Mouse (Mus musculus) lung, adult 2 months (tissue): ENCODE results near the gene Osgin1.

Experiments used
- CTCF ChIP-seq: fragments of 200-500 bp; IDR thresholded peaks from 2 replicates; pipeline ENCODE4 v1.5.1; 2011; ENCODE audit warnings: mild to moderate bottlenecking, low read length, control low read depth; ENCODE audit not compliant: insufficient read depth
- POLR2A ChIP-seq: fragments of 200-500 bp; IDR thresholded peaks from 2 replicates; pipeline ENCODE4 v1.6.1; 2011; ENCODE audit warnings: low read depth, mild to moderate bottlenecking, control low read depth, low read length, borderline replicate concordance; ENCODE audit errors: extremely low read depth

- TF ChIP-seq CTCF: no peak
- TF ChIP-seq POLR2A: no peak
Observed at GRCm38 (mm10) chr8:119440952-119441270, 7.0 kb downstream of the Osgin1 start.
